Mouse (Mus musculus) forebrain, embryonic 13.5 days (tissue): Measurements from ENCODE around the gene Pitpnm1. TPM values are rescaled to one million over a fixed set of nuclear protein-coding genes. Genes with fewer than 3 reads are reported as not detected.
"Not testable (repeated sequence)": the region's sequence is repeated elsewhere in the genome, so short reads cannot be mapped to it uniquely, and the experiment has no call there.

ENCODE experiments used
- ATAC-seq: fragments of 200-750 bp; cut with Nextera tagmentation; 2 replicates; pipeline ENCODE4 v1.8.0; 2017
- H3K27ac ChIP-seq: fragments of 300-500 bp; sonication (generic); 2 replicates; pipeline ENCODE4 v1.5.1; 2015; ENCODE audit warnings: inconsistent platforms, mild to moderate bottlenecking, moderate library complexity
- H3K27me3 ChIP-seq: fragments of 300-500 bp; sonication (generic); 2 replicates; pipeline ENCODE4 v1.6.1; 2015; ENCODE audit warnings: mild to moderate bottlenecking, inconsistent platforms
- H3K36me3 ChIP-seq: fragments of 300-500 bp; sonication (generic); 2 replicates; pipeline ENCODE4 v1.6.1; 2015; ENCODE audit warnings: mild to moderate bottlenecking, inconsistent platforms; ENCODE audit not compliant: poor library complexity, severe bottlenecking
- H3K4me1 ChIP-seq: fragments of 300-500 bp; sonication (generic); 2 replicates; pipeline ENCODE4 v1.6.1; 2015; ENCODE audit warnings: inconsistent platforms
- H3K4me2 ChIP-seq: fragments of 300-500 bp; sonication (generic); 2 replicates; pipeline ENCODE4 v1.6.1; 2015; ENCODE audit warnings: inconsistent platforms, mild to moderate bottlenecking, moderate library complexity
- H3K4me3 ChIP-seq: fragments of 300-500 bp; sonication (generic); 2 replicates; pipeline ENCODE4 v1.5.1; 2015; ENCODE audit warnings: mild to moderate bottlenecking, inconsistent platforms
- H3K9ac ChIP-seq: fragments of 300-500 bp; sonication (generic); 2 replicates; pipeline ENCODE4 v1.6.1; 2015; ENCODE audit warnings: mild to moderate bottlenecking, inconsistent platforms
- H3K9me3 ChIP-seq: fragments of 300-500 bp; sonication (generic); replicated peaks from 2 replicates; pipeline ENCODE4 v1.6.1; 2016; ENCODE audit warnings: inconsistent platforms
- WGBS: fragments of 180-500 bp; shearing (Covaris S2); methylation state at CpG from one replicate; pipeline ENCODE4 v1.1.7; 2015; 5-methylcytosine and 5-hydroxymethylcytosine counted together
- polyA plus RNA-seq: library from polyadenylated mRNA; unstranded; fragments of >200 nt; fragmentation: Nextera tagmentation; extraction: Ambion mirVana; gene quantifications from 2 replicates; pipeline ENCODE4 v1.2.1, GENCODE M21; 2015

Gene Pitpnm1
- polyA plus RNA-seq, 1 experiment from 2014 or later: 21.1 TPM

GRCm38 (mm10) chr19:4059069-4059740 is 40.6 kb upstream of the Pitpnm1 start, which contains the start of gene Gstp3:
TSS of gene Gstp3 (minus strand) at chr19:4059569.
- H3K27ac ChIP-seq: no peak within 1 kb of the TSS
- no peaks in the 10 kb centered on the region for H3K27me3 ChIP-seq
- H3K4me1 ChIP-seq: no peaks in the 10 kb centered on the region
- no peak for ATAC-seq
- no peak within 1 kb of the TSS for H3K9ac ChIP-seq
- 85% methylated on average over 15 of the region's 15 CpGs for WGBS
- no peaks in the 10 kb centered on the region for H3K9me3 ChIP-seq
- no peak within 1 kb of the TSS for H3K4me2 ChIP-seq
- H3K4me3 ChIP-seq: no peak within 1 kb of the TSS
- H3K36me3 ChIP-seq: no peaks in the 10 kb centered on the region

- not testable (repeated sequence) for H3K4me1 ChIP-seq, H3K4me2 ChIP-seq, H3K27ac ChIP-seq, ATAC-seq, H3K9me3 ChIP-seq, H3K9ac ChIP-seq, H3K4me3 ChIP-seq, H3K36me3 ChIP-seq, H3K27me3 ChIP-seq
- WGBS: 89% methylated on average over 8 of the region's 8 CpGs
Measured at GRCm38 (mm10) chr19:4060044-4060898, 39.5 kb upstream of the Pitpnm1 start.

- H3K4me2 ChIP-seq: no peak overlapping the region
- no peak overlapping the region for H3K27ac ChIP-seq
- no peaks in the 10 kb centered on the region for H3K9me3 ChIP-seq
- H3K4me3 ChIP-seq: no peak overlapping the region
- H3K27me3 ChIP-seq: no peaks in the 10 kb centered on the region
- WGBS: 86% methylated on average over 6 of the region's 6 CpGs
- ATAC-seq: no peak
- no peaks in the 10 kb centered on the region for H3K4me1 ChIP-seq
- H3K36me3 ChIP-seq: no peaks in the 10 kb centered on the region
- no peak overlapping the region for H3K9ac ChIP-seq
Measured at GRCm38 (mm10) chr19:4060899-4061465, 38.8 kb upstream of the Pitpnm1 start.

GRCm38 (mm10) chr19:4063357-4063756 is 36.4 kb upstream of the Pitpnm1 start:
- H3K4me2 ChIP-seq, H3K4me1 ChIP-seq, H3K27me3 ChIP-seq, ATAC-seq, H3K9me3 ChIP-seq, H3K9ac ChIP-seq, H3K36me3 ChIP-seq, H3K4me3 ChIP-seq, H3K27ac ChIP-seq: not testable (repeated sequence)
- WGBS: 84% methylated on average over 4 of the region's 4 CpGs

- H3K4me1 ChIP-seq, H3K9me3 ChIP-seq, H3K9ac ChIP-seq, H3K27me3 ChIP-seq, ATAC-seq, H3K4me2 ChIP-seq, H3K4me3 ChIP-seq, H3K27ac ChIP-seq, H3K36me3 ChIP-seq: not testable (repeated sequence)
- WGBS: 46% methylated on average over 6 of the region's 11 CpGs
Measured at GRCm38 (mm10) chr19:4064501-4064900, 35.3 kb upstream of the Pitpnm1 start.

- no peak overlapping the region for H3K4me2 ChIP-seq
- no peaks in the 10 kb centered on the region for H3K36me3 ChIP-seq
- WGBS: 89% methylated on average over 6 of the region's 6 CpGs
- no peak for ATAC-seq
- H3K4me3 ChIP-seq: no peak overlapping the region
- no peak overlapping the region for H3K9ac ChIP-seq
- H3K27me3 ChIP-seq: no peaks in the 10 kb centered on the region
- H3K27ac ChIP-seq: no peak overlapping the region
- no peaks in the 10 kb centered on the region for H3K9me3 ChIP-seq
- no peaks in the 10 kb centered on the region for H3K4me1 ChIP-seq
Measured at GRCm38 (mm10) chr19:4066280-4066679, 33.5 kb upstream of the Pitpnm1 start.

- Histone ChIP-seq H3K27me3 (no peaks in the 10 kb centered on the region), H3K4me1 (no peaks in the 10 kb centered on the region), H3K4me2 (no peak overlapping the region), H3K36me3 (no peaks in the 10 kb centered on the region), H3K4me3 (no peak overlapping the region), H3K9ac (no peak overlapping the region), H3K9me3 (no peaks in the 10 kb centered on the region), H3K27ac (no peak overlapping the region)
- no peak for ATAC-seq
Measured at GRCm38 (mm10) chr19:4066877-4067276, 32.9 kb upstream of the Pitpnm1 start.

GRCm38 (mm10) chr19:4068242-4068641 is 31.6 kb upstream of the Pitpnm1 start:
- not testable (repeated sequence) for H3K9me3 ChIP-seq, ATAC-seq, H3K9ac ChIP-seq, H3K4me2 ChIP-seq, H3K4me1 ChIP-seq, H3K36me3 ChIP-seq, H3K27ac ChIP-seq, H3K4me3 ChIP-seq, H3K27me3 ChIP-seq
- 91% methylated on average over 2 of the region's 2 CpGs for WGBS

GRCm38 (mm10) chr19:4068717-4069410 is 30.9 kb upstream of the Pitpnm1 start:
- H3K27ac ChIP-seq: no peak overlapping the region
- H3K27me3 ChIP-seq: no peaks in the 10 kb centered on the region
- H3K9me3 ChIP-seq: no peaks in the 10 kb centered on the region
- H3K9ac ChIP-seq: no peak overlapping the region
- no peaks in the 10 kb centered on the region for H3K4me1 ChIP-seq
- H3K36me3 ChIP-seq: no peaks in the 10 kb centered on the region
- ATAC-seq: no peak
- H3K4me2 ChIP-seq: no peak overlapping the region
- H3K4me3 ChIP-seq: no peak overlapping the region
- 60% methylated on average over 15 of the region's 15 CpGs for WGBS

- Histone ChIP-seq H3K4me3 (no peak overlapping the region), H3K4me1 (no peaks in the 10 kb centered on the region), H3K36me3 (no peaks in the 10 kb centered on the region), H3K9me3 (no peaks in the 10 kb centered on the region), H3K4me2 (no peak overlapping the region), H3K9ac (no peak overlapping the region), H3K27ac (no peak overlapping the region), H3K27me3 (no peaks in the 10 kb centered on the region)
- ATAC-seq: no peak
- WGBS: 74% methylated on average over 15 of the region's 15 CpGs
Measured at GRCm38 (mm10) chr19:4070311-4070710, 29.5 kb upstream of the Pitpnm1 start.

GRCm38 (mm10) chr19:4070756-4071155 is 29.0 kb upstream of the Pitpnm1 start:
- ATAC-seq: no peak
- Histone ChIP-seq H3K27me3 (no peaks in the 10 kb centered on the region), H3K4me1 (no peaks in the 10 kb centered on the region), H3K9me3 (no peaks in the 10 kb centered on the region), H3K36me3 (no peaks in the 10 kb centered on the region), H3K9ac (no peak overlapping the region), H3K4me3 (no peak overlapping the region), H3K4me2 (no peak overlapping the region), H3K27ac (no peak overlapping the region)
- 83% methylated on average over 8 of the region's 8 CpGs for WGBS

GRCm38 (mm10) chr19:4071406-4071805 is 28.4 kb upstream of the Pitpnm1 start:
- H3K27me3 ChIP-seq: no peaks in the 10 kb centered on the region
- no peak overlapping the region for H3K4me2 ChIP-seq
- 88% methylated on average over 6 of the region's 6 CpGs for WGBS
- H3K9ac ChIP-seq: no peak overlapping the region
- no peaks in the 10 kb centered on the region for H3K4me1 ChIP-seq
- no peak overlapping the region for H3K4me3 ChIP-seq
- H3K36me3 ChIP-seq: no peaks in the 10 kb centered on the region
- H3K9me3 ChIP-seq: no peaks in the 10 kb centered on the region
- H3K27ac ChIP-seq: no peak overlapping the region
- no peak for ATAC-seq
